Mouse (Mus musculus): Measurements from ENCODE around the gene Trim16. TPM values are rescaled to one million over a fixed set of nuclear protein-coding genes. Genes with fewer than 3 reads are reported as not detected.

The Trim16 gene
- total and polyA plus RNA-seq, 2 experiments from 2014 or later = 4.8 to 4.9 TPM

DNA sequence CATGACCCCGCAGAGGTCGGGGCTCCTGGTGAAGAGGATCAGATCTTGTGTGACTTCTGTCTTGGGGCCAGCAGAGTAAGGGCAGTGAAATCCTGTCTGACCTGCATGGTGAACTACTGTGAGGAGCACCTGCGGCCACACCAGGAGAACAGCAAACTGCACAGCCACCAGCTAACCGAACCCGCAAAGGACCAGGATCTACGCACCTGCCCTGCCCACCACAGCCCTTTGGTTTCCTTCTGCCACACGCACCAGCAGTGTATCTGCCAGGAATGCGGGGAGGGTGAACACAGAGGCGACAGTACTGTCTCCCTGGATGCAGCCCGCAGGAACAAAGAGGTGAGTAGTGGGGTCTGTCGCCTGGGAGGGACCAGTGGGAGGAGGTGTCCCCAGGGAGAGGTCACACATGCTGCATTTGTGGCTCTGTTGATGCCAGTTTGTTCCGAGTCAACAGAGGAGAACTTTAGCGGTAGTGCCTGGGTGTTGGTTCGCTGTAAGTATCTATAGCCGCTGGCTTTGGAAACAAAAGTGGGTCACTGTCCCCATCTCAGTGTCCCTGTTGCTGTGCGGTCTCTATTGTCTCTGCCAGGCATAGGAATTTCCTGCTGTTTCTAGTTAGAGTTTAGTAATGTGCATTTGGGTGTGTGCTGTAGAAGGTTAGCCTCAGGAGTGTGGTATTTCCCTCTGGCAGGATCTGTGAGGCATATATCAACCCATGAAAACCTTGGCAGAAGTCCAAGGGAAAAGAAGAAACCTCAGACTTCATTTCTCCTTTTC is 818 bp downstream of the Trim16 start:
- peak; percentile 47 for ATAC-seq
- Histone ChIP-seq H3K4me1 (ENCODE audit: insufficient read depth) (peaks cover 9% of the 10 kb centered on the region; the same call in 1 of the 2 replicates), H3K9me3 (ENCODE audit: low read length) (no peaks in the 10 kb centered on the region), H3K27ac (ENCODE audit: low read depth, low read length) (no peak overlapping the region), H3K27me3 (ENCODE audit: insufficient read depth, low read length) (no peaks in the 10 kb centered on the region), H3K4me2 (ENCODE audit: low read depth) (peak overlapping the region; percentile 71), H3K9ac (peak overlapping the region; percentile 48; the same call in 1 of the 2 replicates), H3K36me3 (ENCODE audit: insufficient read depth) (no peaks in the 10 kb centered on the region), H3K4me3 (ENCODE audit: low read depth, low read length) (peak overlapping the region; percentile 41)
- no peak for TF ChIP-seq CTCF (IDR thresholded peaks at IDR 0.05; ENCODE audit: low read depth)
- 17% methylated on average over 16 of the region's 16 CpGs for WGBS
- peak; percentile 16 for DNase-seq

GRCm38 (mm10) chr11:62821893-62822292 is 1.9 kb downstream of the Trim16 start:
- peak overlapping the region; percentile 10 for H3K4me2 ChIP-seq (ENCODE audit: low read depth)
- no peaks in the 10 kb centered on the region for H3K36me3 ChIP-seq (ENCODE audit: insufficient read depth)
- H3K9me3 ChIP-seq (ENCODE audit: low read length) = no peaks in the 10 kb centered on the region
- WGBS = 69% methylated on average over 5 of the region's 5 CpGs
- no peak for TF ChIP-seq CTCF (IDR thresholded peaks at IDR 0.05; ENCODE audit: low read depth)
- DNase-seq (no peak), ATAC-seq (no peak)
- no peak overlapping the region for H3K9ac ChIP-seq
- no peaks in the 10 kb centered on the region for H3K27me3 ChIP-seq (ENCODE audit: insufficient read depth, low read length)
- 0 out of 2 replicates have a peak overlapping the region, but pooled peaks have one; percentile 7 for H3K4me3 ChIP-seq (ENCODE audit: low read depth, low read length)
- H3K27ac ChIP-seq (ENCODE audit: low read depth, low read length) = no peak overlapping the region
- H3K4me1 ChIP-seq (ENCODE audit: insufficient read depth) = peaks cover 9% of the 10 kb centered on the region; the same call in 1 of the 2 replicates

GRCm38 (mm10) chr11:62824211-62824610 is 4.2 kb downstream of the Trim16 start:
- Histone ChIP-seq H3K9ac (no peak overlapping the region), H3K4me2 (ENCODE audit: low read depth) (no peak overlapping the region), H3K27me3 (ENCODE audit: insufficient read depth, low read length) (no peaks in the 10 kb centered on the region), H3K4me1 (ENCODE audit: insufficient read depth) (peaks cover 9% of the 10 kb centered on the region; the same call in 1 of the 2 replicates), H3K9me3 (ENCODE audit: low read length) (no peaks in the 10 kb centered on the region), H3K27ac (ENCODE audit: low read depth, low read length) (no peak overlapping the region), H3K36me3 (ENCODE audit: insufficient read depth) (no peaks in the 10 kb centered on the region), H3K4me3 (ENCODE audit: low read depth, low read length) (no peak overlapping the region)
- TF ChIP-seq CTCF (IDR thresholded peaks at IDR 0.05; ENCODE audit: low read depth) = no peak
- no peak for DNase-seq
- no peak for ATAC-seq
- 82% methylated on average over 7 of the region's 7 CpGs for WGBS

DNA sequence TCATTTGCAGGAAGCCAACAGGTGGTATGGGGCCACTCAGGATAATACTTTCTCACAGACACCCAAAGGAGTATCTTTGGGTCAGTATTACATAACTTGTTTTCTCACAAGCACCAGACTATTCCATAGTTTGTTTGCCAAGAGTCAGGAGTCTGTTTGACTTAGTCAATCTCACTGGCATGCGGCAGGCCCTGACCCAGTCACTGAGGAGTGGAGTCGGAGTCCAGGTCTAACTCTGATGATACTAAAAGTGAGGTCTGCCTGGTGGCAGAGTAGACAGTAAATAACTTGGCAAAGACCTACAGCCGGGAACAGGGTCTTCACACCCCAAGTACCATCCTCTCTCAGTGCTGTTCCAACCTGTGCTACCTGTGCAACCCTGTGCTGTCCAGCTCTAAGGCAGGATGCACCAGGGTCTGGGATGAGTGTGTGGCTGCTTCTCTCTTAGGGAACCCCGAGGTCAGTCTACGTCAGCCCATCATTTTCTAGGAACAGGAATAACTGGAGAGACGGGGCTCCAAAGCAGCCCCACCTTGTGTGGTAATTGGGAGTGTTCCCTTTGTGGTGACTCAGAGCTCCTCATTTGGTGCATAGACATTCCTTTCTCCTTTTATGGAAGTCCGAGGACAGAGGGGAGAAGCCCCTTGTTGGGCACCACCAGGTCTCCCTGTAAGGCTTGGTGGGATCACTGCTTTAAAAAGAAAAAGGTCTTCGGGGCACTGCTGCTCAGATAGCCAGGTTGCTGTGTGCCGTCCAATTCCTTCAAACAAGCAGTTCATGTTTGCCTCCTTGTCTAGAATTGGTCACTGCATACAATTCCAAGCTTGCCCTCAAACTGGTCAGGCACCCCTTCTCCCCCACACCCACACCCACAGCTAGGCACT is 5.4 kb downstream of the Trim16 start:
- H3K27ac ChIP-seq (ENCODE audit: low read depth, low read length) = no peak overlapping the region
- H3K9ac ChIP-seq = no peak overlapping the region
- TF ChIP-seq CTCF (IDR thresholded peaks at IDR 0.05; ENCODE audit: low read depth) = no peak
- no peaks in the 10 kb centered on the region for H3K9me3 ChIP-seq (ENCODE audit: low read length)
- H3K36me3 ChIP-seq (ENCODE audit: insufficient read depth) = no peaks in the 10 kb centered on the region
- H3K27me3 ChIP-seq (ENCODE audit: insufficient read depth, low read length) = no peaks in the 10 kb centered on the region
- H3K4me2 ChIP-seq (ENCODE audit: low read depth) = no peak overlapping the region
- DNase-seq (no peak), ATAC-seq (no peak)
- no peak overlapping the region for H3K4me3 ChIP-seq (ENCODE audit: low read depth, low read length)
- WGBS = 86% methylated on average over 9 of the region's 9 CpGs
- peaks cover 4% of the 10 kb centered on the region; the same call in 1 of the 2 replicates for H3K4me1 ChIP-seq (ENCODE audit: insufficient read depth)

GRCm38 (mm10) chr11:62826106-62826733 is 6.2 kb downstream of the Trim16 start:
- Histone ChIP-seq H3K9me3 (ENCODE audit: low read length) (no peaks in the 10 kb centered on the region), H3K4me2 (ENCODE audit: low read depth) (no peak overlapping the region), H3K4me3 (ENCODE audit: low read depth, low read length) (no peak overlapping the region), H3K9ac (no peak overlapping the region), H3K27me3 (ENCODE audit: insufficient read depth, low read length) (no peaks in the 10 kb centered on the region), H3K36me3 (ENCODE audit: insufficient read depth) (no peaks in the 10 kb centered on the region), H3K27ac (ENCODE audit: low read depth, low read length) (no peak overlapping the region), H3K4me1 (ENCODE audit: insufficient read depth) (no peaks in the 10 kb centered on the region)
- TF ChIP-seq CTCF (IDR thresholded peaks at IDR 0.05; ENCODE audit: low read depth) = no peak
- WGBS = 83% methylated on average over 6 of the region's 6 CpGs
- ATAC-seq = no peak
- DNase-seq = no peak

DNA sequence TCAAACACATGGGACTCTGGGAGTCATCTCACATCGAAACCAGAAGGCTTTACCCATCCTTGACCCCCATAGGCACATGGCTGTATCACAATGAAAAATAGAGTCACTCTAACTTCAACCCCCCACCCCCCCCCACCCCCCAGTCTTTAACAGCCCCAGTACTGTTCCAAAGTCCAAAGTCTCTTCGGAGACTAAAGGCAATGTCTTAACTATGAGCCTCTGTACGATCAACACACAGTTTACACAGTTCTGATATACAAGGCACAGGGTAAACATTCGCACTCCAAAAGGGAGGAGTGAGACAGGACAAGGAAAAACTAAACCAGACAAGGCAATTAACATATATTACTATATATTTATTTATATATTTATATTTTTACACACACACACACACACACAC is 7.1 kb downstream of the Trim16 start:
- 91% methylated on average over 4 of the region's 4 CpGs for whole genome bisulfite sequencing
- Histone ChIP-seq H3K27me3 (ENCODE audit: insufficient read depth, low read length) (no peaks in the 10 kb centered on the region), H3K4me3 (ENCODE audit: low read depth, low read length) (no peak overlapping the region), H3K9ac (no peak overlapping the region), H3K27ac (ENCODE audit: low read depth, low read length) (no peak overlapping the region), H3K4me1 (ENCODE audit: insufficient read depth) (no peaks in the 10 kb centered on the region), H3K4me2 (ENCODE audit: low read depth) (no peak overlapping the region), H3K9me3 (ENCODE audit: low read length) (no peaks in the 10 kb centered on the region), H3K36me3 (ENCODE audit: insufficient read depth) (no peaks in the 10 kb centered on the region)
- DNase-seq (no peak), ATAC-seq (no peak)
- no peak for TF ChIP-seq CTCF (IDR thresholded peaks at IDR 0.05; ENCODE audit: low read depth)
